Mouse (Mus musculus) liver, postnatal 0 days (tissue): ENCODE data around the gene Ubr2. TPM values are rescaled to one million over a fixed set of nuclear protein-coding genes. Genes with fewer than 3 reads are reported as not detected.

ENCODE experiments used
- ATAC-seq: fragments of 200-750 bp; cut with Nextera tagmentation; 2 replicates; pipeline ENCODE4 v1.8.0; 2017; ENCODE audit warnings: mild to moderate bottlenecking, moderate library complexity
- DNase-seq: peaks from one replicate; pipeline ENCODE4 v3.0.0-alpha.2; 2016
- H3K27ac ChIP-seq: fragments of 300-500 bp; sonication (generic); 2 replicates; pipeline ENCODE4 v1.5.1; 2014; ENCODE audit warnings: antibody characterized with exemption, moderate library complexity, mild to moderate bottlenecking, low read depth
- H3K27me3 ChIP-seq: fragments of 300-500 bp; sonication (generic); 2 replicates; pipeline ENCODE4 v1.6.1; 2014; ENCODE audit warnings: low read length, control low read depth, mixed read lengths; ENCODE audit not compliant: insufficient read depth
- H3K36me3 ChIP-seq: fragments of 300-500 bp; sonication (generic); replicated peaks from 2 replicates; pipeline ENCODE4 v1.6.1; 2014; ENCODE audit warnings: mild to moderate bottlenecking, control low read depth, low read length, moderate library complexity, mixed read lengths; ENCODE audit not compliant: insufficient read depth
- H3K4me1 ChIP-seq: fragments of 300-500 bp; sonication (generic); 2 replicates; pipeline ENCODE4 v1.6.1; 2014; ENCODE audit warnings: antibody characterized with exemption, mild to moderate bottlenecking, control low read depth; ENCODE audit not compliant: insufficient read depth
- H3K4me2 ChIP-seq: fragments of 300-500 bp; sonication (generic); 2 replicates; pipeline ENCODE4 v1.6.1; 2014; ENCODE audit warnings: low read depth, mild to moderate bottlenecking, low read length, moderate library complexity, mixed read lengths
- H3K4me3 ChIP-seq: fragments of 300-500 bp; sonication (generic); 2 replicates; pipeline ENCODE4 v1.5.1; 2014; ENCODE audit warnings: low read depth, low read length
- H3K9ac ChIP-seq: fragments of 300-500 bp; sonication (generic); replicated peaks from 2 replicates; pipeline ENCODE4 v1.6.1; 2014; ENCODE audit warnings: mild to moderate bottlenecking, moderate library complexity
- H3K9me3 ChIP-seq: fragments of 300-500 bp; sonication (generic); 2 replicates; pipeline ENCODE4 v1.6.1; 2016; ENCODE audit warnings: mild to moderate bottlenecking, control low read depth, low read length, mixed read lengths
- CTCF ChIP-seq: sonication (generic); IDR thresholded peaks from 2 replicates; pipeline ENCODE4 v1.5.1; 2016; ENCODE audit warnings: antibody characterized with exemption, low read depth
- EP300 ChIP-seq: IDR thresholded peaks from 2 replicates; pipeline ENCODE4 v1.6.1; 2016; ENCODE audit warnings: antibody characterized with exemption, low read depth, mild to moderate bottlenecking
- WGBS: fragments of 180-500 bp; shearing (Covaris S2); extraction: QIAGEN DNeasy Blood & Tissue Kit; methylation state at CpG from one replicate; pipeline ENCODE4 v1.1.7; 2014; ENCODE audit not compliant: insufficient replicate concordance; 5-methylcytosine and 5-hydroxymethylcytosine counted together
- polyA plus RNA-seq: library from polyadenylated mRNA; unstranded; fragments of >200 nt; fragmentation: Nextera tagmentation; extraction: Ambion mirVana; gene quantifications from 2 replicates; pipeline ENCODE4 v1.2.1, GENCODE M21; 2015

Gene Ubr2
- polyA plus RNA-seq, 1 experiment from 2014 or later = 6.6 TPM

DNA sequence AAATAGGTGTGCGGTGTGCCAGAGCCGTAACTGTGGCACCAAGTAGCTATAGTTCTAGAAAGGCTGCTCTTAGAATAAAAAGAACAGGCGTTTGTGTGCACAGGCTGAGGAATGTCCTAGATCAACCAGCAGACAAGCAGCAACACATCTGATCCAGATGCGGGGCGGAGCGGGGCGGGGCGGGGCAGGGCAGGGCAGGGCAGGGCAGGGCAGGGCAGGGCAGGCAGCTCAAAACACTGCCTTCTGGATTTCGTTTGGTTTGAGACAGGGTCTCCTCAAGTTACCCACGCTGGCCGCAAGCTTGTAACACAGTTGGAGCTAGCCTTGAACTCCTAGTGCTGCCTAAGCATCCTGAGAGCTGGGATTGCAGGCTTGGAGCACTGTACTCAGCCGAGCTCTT lies 81.1 kb downstream of the Ubr2 start:
- peaks cover 55% of the 10 kb centered on the region for H3K36me3 ChIP-seq

DNA sequence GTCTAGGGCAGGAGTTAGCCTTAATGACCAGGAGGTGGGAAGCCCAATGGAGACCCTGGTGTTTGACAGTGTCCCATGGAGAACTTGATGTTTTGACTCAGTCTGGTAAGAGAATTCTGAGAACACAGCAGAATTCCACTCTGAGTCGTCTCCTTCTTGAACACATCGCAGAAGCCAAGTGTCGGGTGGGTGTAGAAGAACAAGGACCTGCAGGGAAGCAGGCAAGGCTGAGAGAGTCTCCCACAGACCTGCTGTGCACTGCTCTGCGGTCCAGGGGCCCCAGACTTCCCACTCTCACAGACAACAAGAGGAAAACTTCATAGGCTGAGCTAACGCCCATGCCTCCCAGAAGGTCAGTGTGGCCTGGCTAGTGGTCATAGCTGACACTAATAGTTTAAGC lies 82.6 kb downstream of the Ubr2 start:
- no peaks in the 10 kb centered on the region for H3K4me1 ChIP-seq
- H3K27ac ChIP-seq = no peak overlapping the region
- no peak overlapping the region for H3K4me3 ChIP-seq
- ATAC-seq (no peak), DNase-seq (no peak)
- no peaks in the 10 kb centered on the region for H3K9me3 ChIP-seq
- peaks cover 40% of the 10 kb centered on the region for H3K36me3 ChIP-seq
- H3K9ac ChIP-seq = no peak overlapping the region
- 81% methylated on average over 5 of the region's 5 CpGs for WGBS
- TF ChIP-seq EP300 (no peak), CTCF (no peak)
- H3K27me3 ChIP-seq = no peaks in the 10 kb centered on the region
- no peak overlapping the region for H3K4me2 ChIP-seq

More for the DNA sequence above, 81.1 kb downstream of the Ubr2 start:
- WGBS = 84% methylated on average over 12 of the region's 12 CpGs
- Histone ChIP-seq H3K4me3 (no peak overlapping the region), H3K27ac (no peak overlapping the region), H3K27me3 (no peaks in the 10 kb centered on the region), H3K9ac (no peak overlapping the region), H3K4me1 (no peaks in the 10 kb centered on the region), H3K4me2 (no peak overlapping the region), H3K9me3 (no peaks in the 10 kb centered on the region)
- ATAC-seq (no peak), DNase-seq (no peak)
- no peak for TF ChIP-seq CTCF
- no peak for TF ChIP-seq EP300

DNA sequence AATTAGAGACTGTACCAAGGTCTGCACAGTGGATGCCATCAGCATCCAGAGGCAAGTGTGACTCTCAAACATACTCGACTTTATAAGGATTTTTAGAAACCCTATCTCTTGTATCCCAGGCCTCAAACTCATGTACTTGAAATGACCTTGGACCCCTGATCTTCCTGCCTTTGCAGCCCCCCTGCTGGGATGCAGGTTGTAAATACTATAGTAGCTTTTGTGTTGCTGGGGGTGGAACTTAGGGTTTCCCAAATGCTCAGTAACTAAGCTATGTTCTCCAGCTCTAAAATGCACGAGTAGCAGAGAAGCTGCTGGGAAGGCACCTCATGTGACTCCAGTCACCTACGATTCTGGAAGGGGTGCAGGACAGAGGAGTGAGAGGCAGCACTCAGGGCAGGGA lies 83.4 kb downstream of the Ubr2 start:
- no peaks in the 10 kb centered on the region for H3K27me3 ChIP-seq
- TF ChIP-seq EP300 (no peak), CTCF (no peak)
- DNase-seq (no peak), ATAC-seq (no peak)
- H3K4me2 ChIP-seq = no peak overlapping the region
- 67% methylated on average over 3 of the region's 3 CpGs for WGBS
- H3K9me3 ChIP-seq = no peaks in the 10 kb centered on the region
- no peak overlapping the region for H3K27ac ChIP-seq
- H3K9ac ChIP-seq = no peak overlapping the region
- H3K4me1 ChIP-seq = no peaks in the 10 kb centered on the region
- peaks cover 32% of the 10 kb centered on the region for H3K36me3 ChIP-seq
- H3K4me3 ChIP-seq = no peak overlapping the region

DNA sequence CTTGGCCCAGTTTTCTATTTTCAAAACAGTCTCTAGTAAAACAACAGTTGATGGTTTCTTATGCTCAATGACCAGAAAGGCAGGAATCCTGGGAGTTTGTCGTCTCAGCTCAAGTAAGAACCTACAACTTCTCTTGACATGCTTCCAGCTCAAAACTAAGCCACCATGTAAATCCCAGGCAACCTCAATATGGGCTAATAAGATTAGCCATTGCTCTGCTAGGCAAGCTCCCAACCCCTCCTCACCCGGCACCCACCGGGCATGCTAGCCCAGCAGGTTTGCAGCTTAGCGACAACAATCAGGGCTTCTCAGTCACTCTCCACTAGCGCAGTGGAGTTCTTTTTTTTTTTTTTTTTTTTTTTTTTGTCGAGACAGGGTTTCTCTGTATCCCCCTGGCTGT lies 84.2 kb downstream of the Ubr2 start:
- Histone ChIP-seq H3K36me3 (peaks cover 24% of the 10 kb centered on the region), H3K27ac (no peak overlapping the region), H3K9me3 (no peaks in the 10 kb centered on the region), H3K4me1 (no peaks in the 10 kb centered on the region), H3K4me3 (no peak overlapping the region), H3K9ac (no peak overlapping the region), H3K27me3 (no peaks in the 10 kb centered on the region), H3K4me2 (no peak overlapping the region)
- WGBS = 72% methylated on average over 5 of the region's 6 CpGs
- ATAC-seq (no peak), DNase-seq (no peak)
- no peak for TF ChIP-seq EP300
- no peak for TF ChIP-seq CTCF

DNA sequence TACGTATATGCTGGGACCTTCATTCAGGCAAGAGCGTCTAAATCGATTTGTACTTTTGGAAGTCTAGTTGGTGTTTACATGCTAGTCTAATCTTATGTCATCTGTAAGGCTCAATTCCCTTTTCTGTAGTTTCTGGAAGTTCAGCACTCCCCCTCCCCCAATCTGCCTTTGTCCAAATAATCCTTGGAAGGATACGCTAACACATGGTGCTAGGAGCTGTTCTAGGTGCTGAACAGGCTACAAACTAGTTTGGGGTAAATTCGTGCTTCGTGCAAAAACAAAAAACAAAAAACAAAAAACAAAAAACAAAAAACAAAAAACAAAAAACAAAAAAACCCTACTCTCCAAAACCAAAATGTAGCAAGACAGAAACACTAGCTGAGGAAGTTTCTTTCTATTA lies 89.5 kb downstream of the Ubr2 start:
- Histone ChIP-seq H3K36me3 (no peaks in the 10 kb centered on the region), H3K9me3 (no peaks in the 10 kb centered on the region)
- no peak for ATAC-seq

DNA sequence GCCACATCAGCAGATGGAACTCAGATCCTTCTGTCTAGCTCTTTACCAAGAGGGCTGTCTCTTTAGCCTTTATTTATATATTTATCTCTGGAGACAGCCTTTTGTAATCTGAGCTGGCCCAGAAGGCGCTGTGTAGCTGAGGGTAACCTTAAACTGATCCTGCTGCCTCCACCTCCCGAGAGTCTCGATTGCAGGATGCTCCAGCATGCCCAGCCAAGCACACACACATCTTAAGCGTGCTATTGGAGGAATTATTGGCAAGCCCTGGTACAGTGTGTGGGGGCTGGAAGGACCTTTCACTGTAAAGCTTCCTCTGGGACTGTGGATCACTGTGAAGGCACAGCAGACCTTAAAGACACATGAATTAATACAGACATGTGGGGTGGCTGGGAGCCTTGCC lies 91.4 kb downstream of the Ubr2 start:
- no peak overlapping the region for H3K4me2 ChIP-seq
- no peaks in the 10 kb centered on the region for H3K36me3 ChIP-seq
- no peak for TF ChIP-seq EP300
- TF ChIP-seq CTCF = no peak
- no peak for ATAC-seq
- no peak overlapping the region for H3K9ac ChIP-seq
- DNase-seq = no peak
- H3K27me3 ChIP-seq = no peaks in the 10 kb centered on the region
- WGBS = 40% methylated on average over 4 of the region's 4 CpGs
- H3K4me3 ChIP-seq = no peak overlapping the region
- H3K9me3 ChIP-seq = no peaks in the 10 kb centered on the region
- H3K4me1 ChIP-seq = no peaks in the 10 kb centered on the region
- H3K27ac ChIP-seq = no peak overlapping the region

More for the DNA sequence above, 89.5 kb downstream of the Ubr2 start:
- H3K4me3 ChIP-seq = no peak overlapping the region
- H3K27ac ChIP-seq = no peak overlapping the region
- no peaks in the 10 kb centered on the region for H3K4me1 ChIP-seq
- H3K4me2 ChIP-seq = no peak overlapping the region
- no peak overlapping the region for H3K9ac ChIP-seq
- H3K27me3 ChIP-seq = no peaks in the 10 kb centered on the region
- no peak for DNase-seq
- TF ChIP-seq EP300 (no peak), CTCF (no peak)
- whole genome bisulfite sequencing = 58% methylated on average over 6 of the region's 6 CpGs

DNA sequence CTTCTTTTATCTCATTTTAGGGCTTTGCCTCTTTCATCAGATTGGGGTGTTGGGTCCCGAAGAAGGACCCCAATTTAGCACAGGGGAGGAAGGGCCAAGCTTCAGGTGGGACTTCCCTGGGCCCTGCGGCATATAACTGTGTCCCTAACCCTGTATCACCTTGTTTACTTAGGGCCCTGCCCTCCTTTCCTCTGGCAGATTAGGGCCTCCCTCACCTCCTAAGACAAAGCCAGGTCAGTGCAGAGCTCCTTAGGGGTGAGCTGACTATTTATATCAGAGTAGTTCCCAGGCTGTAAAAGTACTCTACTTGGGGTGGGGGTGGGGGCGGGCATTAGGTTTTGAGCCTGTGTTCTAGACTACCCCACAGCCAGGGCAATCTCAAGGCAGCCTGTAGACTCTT lies 95.2 kb downstream of the Ubr2 start:
- Histone ChIP-seq H3K27me3 (no peaks in the 10 kb centered on the region), H3K36me3 (no peaks in the 10 kb centered on the region), H3K27ac (no peak overlapping the region), H3K9ac (no peak overlapping the region), H3K9me3 (no peaks in the 10 kb centered on the region), H3K4me3 (no peak overlapping the region), H3K4me1 (no peaks in the 10 kb centered on the region), H3K4me2 (no peak overlapping the region)
- TF ChIP-seq EP300 (no peak), CTCF (no peak)
- ATAC-seq (no peak), DNase-seq (no peak)
- 63% methylated on average over 3 of the region's 3 CpGs for WGBS
